Mouse (Mus musculus) kidney, adult 8-10 months (tissue): Measurements from ENCODE around the gene Sebox.
"Not testable (repeated sequence)": the region's sequence is repeated elsewhere in the genome, so short reads cannot be mapped to it uniquely, and the experiment has no call there.

Experiments used
- DNase-seq, 2 experiments: peaks; one replicate each; pipeline ENCODE4 v3.0.0; 2022

The Sebox gene

GRCm38 (mm10) chr11:78499004-78499403 is 4.2 kb upstream of the Sebox start, which contains the start of gene Vtn:
Gene Vtn (plus strand): TSS chr11:78499091.
- no peak for DNase-seq

DNA sequence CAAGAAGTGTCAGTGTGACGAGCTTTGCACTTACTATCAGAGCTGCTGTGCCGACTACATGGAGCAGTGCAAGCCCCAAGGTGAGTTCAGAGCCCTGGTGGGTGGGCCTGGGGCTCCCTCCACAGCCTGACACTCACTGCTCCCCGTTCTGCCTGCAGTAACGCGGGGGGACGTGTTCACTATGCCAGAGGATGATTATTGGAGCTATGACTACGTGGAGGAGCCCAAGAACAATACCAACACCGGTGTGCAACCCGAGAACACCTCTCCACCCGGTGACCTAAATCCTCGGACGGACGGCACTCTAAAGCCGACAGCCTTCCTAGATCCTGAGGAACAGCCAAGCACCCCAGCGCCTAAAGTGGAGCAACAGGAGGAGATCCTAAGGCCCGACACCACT is 3.7 kb upstream of the Sebox start:
- DNase-seq = no peak

DNA sequence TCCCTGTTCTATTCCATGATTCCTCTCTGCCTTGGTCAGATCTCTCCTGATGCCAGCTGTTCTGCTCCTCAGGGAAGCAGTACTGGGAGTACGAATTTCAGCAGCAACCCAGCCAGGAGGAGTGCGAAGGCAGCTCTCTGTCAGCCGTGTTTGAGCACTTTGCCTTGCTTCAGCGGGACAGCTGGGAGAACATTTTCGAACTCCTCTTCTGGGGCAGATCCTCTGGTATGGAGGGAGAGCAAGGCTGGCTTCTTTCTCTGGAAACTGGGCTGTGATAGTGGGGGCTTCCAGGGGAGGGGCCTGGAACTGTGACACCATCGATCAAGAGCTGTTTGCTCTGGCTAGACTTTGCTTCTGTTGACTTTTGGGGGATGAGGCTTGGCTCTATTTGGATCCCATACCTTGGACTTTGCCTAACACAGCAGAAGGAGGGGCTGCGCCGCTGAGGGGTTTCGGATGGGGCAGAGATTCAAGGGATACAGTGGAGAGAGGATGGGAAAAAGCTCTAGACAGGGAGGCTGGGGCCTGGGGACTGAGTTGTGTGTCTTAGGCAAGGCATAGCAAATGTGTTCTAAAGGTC is 2.5 kb upstream of the Sebox start:
- no peak for DNase-seq

- DNase-seq = no peak
Observed at GRCm38 (mm10) chr11:78501529-78501928, 1.7 kb upstream of the Sebox start.

DNA sequence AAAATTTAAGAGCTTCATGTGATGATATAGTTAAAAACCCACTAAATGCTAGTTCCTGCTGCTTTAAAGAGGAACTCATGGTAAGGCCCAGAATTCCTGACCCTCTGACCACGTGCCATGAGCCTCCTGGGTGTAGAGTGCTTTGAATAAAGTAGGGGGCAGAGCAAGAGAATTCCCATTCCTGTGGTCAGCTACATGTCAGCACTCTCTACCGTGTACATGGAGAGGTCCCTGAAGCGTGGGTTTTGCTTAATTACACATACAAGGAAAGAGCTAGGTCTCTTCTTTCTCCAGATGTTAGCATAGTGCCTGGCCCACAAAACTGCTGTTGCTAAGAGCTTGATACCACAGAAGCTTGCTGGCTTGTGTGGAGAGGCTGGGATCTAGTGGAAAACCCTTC is 2.2 kb downstream of the Sebox start:
- no peak for DNase-seq

GRCm38 (mm10) chr11:78509148-78509547 is 5.9 kb downstream of the Sebox start:
- DNase-seq = no peak

DNA sequence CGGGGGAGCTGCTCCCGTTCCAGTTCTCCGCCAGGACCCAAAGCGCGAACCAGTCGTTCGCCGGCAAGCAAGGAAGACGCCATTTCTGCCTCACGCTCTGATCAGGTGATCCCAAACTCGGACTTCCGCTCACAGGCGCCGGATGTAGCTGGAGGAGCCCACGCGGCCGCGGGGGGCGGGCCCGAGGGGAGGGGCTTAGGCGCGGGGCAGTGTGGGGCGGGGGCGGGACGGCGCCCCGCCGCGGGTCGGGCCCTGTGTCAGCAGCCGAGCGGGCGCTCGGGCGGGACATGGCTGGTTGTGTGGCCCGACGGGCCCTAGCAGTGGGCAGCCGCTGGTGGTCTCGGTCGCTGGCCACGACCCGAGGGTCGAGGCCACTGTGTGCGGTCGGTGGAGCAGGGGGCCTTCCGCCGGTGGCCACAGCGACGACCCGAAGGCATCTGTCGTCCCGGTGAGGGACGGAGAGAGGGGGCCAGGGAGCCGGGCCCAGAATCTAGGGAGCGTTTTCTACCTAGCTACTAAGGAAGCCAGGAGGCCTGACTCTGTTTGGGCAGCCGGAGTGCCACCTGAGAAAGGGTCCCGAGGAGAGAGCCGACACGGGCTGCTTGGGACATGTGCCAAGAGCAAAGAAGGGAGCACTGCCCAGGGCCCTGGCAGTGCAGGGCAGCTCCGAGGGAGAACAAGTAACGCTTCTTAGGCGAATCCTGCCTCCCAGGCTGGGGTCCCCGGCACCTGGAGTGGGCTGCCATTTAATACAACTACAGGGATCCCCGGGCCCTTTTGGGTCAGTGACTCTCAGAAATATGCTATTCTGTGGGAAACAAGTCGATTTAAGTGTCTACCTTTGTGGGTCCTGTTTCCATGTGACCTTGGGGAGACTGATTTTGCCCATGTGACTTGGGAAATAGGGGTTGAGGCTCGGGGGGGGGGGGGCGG is 9.0 kb downstream of the Sebox start, which contains the start of the genes Tmem199 and Poldip2:
Gene Tmem199 (minus strand): TSS at position 148 of the 933 bp plus-strand sequence.
Gene Poldip2 (plus strand): TSS at position 169 of the 933 bp plus-strand sequence.
- DNase-seq = peak; percentile 87 to 88

GRCm38 (mm10) chr11:78513106-78513790 is 10.0 kb downstream of the Sebox start:
- DNase-seq = no peak

DNA sequence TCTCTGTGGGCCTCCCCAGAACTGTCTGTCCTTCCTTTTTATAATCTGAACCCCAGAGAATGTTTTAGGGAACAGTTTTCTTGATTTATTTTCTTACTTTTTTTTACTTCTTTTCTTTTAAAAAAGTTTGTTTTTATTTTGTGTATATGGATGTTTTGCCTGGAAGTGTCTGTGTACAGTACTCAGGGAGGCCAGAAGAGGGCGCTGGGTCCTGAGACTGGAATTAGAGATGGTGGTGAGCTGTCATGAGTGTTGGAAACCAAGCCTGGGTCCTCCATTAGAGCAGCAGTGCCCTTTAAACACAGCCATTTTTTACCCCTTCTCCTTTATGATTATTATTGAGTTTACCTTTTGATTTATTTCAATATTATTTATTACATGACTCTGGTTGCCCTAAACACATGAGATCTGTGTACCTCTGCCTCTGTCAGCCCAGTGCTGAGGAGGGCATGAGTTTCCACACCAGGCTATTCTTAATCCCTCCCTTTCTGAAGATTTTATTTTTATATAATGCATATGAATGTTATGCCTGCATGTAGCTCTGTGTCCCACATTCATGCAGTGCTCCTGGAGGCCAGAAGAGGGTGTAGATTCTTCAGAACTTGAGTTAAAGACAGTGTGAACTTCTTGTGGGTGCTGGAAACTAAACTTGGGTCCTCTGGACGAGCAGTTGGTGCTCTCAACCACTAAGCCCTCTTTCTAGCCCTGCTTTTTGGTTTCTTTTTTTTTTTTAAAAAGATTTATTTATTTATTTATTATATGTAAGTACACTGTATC is 12.5 kb downstream of the Sebox start:
- DNase-seq = no peak

DNA sequence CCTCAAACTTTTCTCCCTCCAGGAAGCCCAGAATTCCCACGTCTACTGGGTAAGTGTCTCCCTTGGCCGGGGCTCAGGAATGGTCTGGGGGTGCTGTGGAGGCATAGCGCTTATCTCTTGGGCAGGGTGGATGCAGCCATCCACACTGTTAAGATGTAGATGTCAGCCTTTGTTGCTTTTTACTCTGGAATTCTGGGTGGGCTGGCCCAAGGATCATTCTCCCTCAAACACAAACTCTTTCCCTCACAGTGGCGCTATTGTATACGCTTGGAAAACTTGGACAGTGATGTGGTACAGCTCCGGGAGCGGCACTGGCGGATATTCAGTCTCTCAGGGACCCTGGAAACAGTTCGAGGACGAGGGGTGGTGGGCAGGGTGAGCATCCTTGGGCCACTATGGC is 15.7 kb downstream of the Sebox start:
- DNase-seq = no peak

DNA sequence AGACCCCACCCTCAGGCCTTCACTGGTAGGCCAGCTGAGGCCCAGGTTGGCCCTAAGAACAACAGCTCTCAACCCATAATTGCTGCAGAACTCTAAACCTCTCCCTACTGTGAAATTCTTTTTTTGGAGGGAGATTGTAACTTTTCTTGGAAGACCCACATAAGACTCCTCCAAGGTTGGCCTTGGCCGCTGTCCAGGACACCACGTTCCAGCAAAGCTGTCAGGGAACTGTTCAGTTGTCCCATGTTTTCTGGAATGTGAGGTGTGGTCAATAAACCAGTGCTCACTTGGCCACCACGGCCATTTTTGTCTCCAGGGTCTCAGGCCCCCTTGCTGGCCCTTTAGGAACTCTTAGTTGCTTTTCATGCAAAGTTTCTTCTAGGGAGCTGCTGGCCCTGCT is 18.6 kb downstream of the Sebox start:
- DNase-seq = no peak

DNA sequence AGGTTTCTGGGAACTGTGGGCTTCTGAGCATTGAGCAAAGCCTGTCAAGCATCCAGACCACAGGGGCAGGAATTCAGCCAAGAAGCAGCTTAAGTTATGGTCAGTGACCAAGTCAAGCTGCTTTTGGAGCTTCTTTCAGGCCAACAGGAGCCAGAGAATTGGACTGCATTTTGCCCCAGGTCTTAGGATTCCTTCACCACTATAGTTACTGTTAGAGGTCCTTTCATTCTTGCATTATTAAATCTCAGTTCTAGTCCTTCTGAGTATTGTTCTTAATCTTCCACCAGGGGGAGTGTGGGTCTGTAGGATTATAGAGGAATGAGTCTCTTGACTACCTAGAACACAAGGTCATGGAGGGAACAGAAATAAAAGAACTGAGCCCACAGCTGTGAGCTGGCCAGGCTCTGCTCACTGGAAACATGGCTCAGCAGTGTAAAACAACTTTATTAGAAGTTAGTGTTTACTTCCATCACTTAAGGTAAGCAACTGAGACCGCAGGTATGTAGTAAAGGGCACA is 19.3 kb downstream of the Sebox start:
- DNase-seq = peak in 1 of 2 experiments; percentile 55

DNA sequence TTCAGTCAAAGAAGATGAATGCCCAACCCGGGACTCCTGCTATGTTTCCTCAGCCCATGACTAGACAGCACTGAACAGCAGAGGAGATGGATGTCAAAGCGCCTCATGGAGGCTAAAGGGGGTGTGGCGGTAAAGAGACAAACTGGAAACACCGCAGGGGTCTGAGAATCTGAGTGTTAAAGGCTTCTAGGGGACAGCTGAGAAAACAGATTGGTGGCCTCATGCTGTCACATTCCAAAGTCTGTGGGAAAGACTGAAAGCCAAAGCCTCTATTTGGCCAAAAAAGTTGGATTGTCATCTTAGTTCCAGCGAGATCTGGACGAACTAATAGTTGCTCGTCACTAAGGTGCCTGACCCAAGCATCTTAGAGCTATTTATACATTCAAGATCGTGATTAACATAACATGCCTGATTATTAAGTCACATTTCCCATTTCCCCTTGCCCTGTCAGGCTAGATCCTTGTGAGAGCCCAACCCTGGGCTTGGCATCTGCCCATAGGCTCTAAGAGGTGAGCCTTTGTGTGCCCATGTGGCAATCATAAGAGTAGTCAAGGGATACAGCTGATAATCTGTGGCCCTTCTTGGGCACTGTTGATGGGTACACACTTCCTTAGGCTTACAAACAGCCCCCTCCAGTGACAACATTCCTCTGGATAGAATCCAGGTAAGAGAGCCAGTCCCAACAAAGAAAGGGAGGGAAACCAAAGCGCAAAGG is 20.2 kb downstream of the Sebox start:
- no peak for DNase-seq

- DNase-seq = no peak
Observed at GRCm38 (mm10) chr11:78524838-78525237, 21.6 kb downstream of the Sebox start.

- DNase-seq = no peak
Observed at GRCm38 (mm10) chr11:78528714-78529113, 25.5 kb downstream of the Sebox start.

DNA sequence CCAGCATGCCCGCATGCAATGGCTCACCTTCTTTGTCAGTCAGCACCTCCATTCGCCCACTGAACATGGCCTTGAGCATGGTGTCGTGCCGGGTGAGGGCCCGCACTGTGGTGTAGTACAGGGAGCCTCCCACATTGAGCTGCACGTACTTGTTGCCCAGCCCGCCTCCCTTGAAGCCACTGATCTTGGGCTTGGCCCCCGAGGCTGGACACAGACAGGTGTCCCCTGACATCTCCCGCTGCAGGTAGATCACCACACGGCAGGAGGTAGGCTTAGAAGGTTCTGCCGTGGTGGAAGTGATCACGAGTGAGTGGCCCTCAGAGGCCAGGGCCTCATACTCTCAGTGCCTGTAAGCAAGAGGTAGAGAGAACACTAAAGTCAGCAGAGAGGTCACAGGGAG is 26.8 kb downstream of the Sebox start:
- DNase-seq = no peak

DNA sequence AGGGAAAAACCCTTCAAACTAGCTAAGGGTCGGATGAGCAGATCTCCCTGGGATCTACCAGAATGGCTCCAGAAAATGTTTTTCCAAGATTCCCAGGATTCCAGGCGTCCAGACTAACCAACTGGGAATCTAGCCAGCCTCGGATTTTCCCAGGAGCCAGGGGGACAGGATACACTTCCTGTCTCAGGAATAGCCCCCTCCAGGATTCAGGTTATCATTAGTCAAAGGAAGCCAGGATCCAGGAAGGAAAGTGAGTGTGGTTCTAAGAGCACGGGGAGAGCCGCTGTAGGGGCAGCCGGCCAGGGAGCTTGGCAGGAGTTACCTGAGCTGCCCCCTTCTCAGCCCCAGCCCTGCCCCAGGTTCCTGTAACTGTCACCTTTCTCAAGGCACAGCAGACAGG is 27.8 kb downstream of the Sebox start:
- peak; percentile 59 to 63 for DNase-seq

DNA sequence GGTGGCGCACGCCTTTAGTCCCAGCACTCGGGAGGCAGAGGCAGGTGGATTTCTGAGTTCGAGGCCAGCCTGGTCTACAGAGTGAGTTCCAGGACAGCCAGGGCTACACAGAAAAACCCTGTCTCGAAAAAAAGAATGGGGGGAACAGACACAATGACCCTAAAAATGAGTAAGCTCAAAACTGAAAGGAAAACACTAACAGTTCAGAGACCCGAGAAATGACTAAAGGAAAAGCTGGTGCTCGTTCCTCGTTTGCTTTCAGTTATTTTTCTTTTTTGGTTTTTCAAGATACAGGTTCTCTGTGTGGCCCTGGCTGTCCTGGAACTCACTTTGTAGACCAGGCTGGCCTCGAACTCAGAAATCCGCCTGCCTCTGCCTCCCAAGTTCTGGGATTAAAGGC is 28.3 kb downstream of the Sebox start:
- DNase-seq = not testable (repeated sequence)

GRCm38 (mm10) chr11:78534516-78534915 is 31.3 kb downstream of the Sebox start:
- DNase-seq = no peak

GRCm38 (mm10) chr11:78535376-78536079 is 32.3 kb downstream of the Sebox start:
- peak; percentile 60 to 76 for DNase-seq

DNA sequence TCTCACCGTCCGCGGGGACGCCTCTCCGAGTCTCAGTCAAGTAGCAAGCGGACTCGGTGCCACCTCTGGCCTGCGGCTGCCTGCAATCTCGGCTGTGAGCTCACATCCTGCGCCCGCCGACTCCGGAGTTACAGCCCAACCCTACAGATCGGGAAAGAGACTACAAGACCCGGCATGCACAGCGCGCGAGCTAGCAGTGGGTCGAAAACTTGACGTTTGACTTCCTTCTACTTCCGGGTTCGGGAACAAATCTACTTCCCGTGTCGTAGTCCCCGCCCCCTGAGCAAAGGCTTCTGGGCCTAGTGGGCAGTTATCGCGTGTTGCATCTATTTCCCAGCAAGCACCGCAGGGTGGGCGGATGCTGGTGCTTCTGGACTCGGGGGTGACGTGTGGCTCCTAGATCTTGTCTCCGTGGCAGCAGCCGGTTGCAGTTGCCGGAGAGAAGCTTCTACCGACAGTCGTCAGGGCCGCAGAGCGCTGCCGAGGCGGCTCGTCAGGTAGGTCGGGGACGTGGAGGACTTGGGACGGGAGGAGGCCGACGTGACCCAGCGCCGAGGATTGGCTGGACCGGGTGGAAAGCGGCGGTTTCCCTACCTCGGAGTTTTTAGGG is 32.9 kb downstream of the Sebox start, which contains the start of the genes Tnfaip1 and Ift20:
Gene Tnfaip1 (minus strand): TSS at position 253 of the 610 bp plus-strand sequence.
Gene Ift20 (plus strand): TSS at position 282 of the 610 bp plus-strand sequence.
- peak; percentile 99 for DNase-seq
